8 mouse cellular contexts compared by ENCODE assay signal in genomic region chr9:107669480-107669945, GRCm38 (mm10). TPM values are rescaled to one million over a fixed set of nuclear protein-coding genes. Genes with fewer than 3 reads are reported as not detected.
DNase-seq lines count a peak whose midpoint lies in the region; ATAC-seq lines count a peak whose summit lies in the region.

Gene Slc38a3 (minus strand): TSS chr9:107669530.

- whole genome bisulfite sequencing in neural tube, embryonic 12.5 days, result 88% methylated on average over 9 of the region's 9 CpGs
- WGBS in heart, embryonic 12.5 days, result 86% methylated on average over 9 of the region's 9 CpGs
- WGBS in neural tube, embryonic 14.5 days, result 89% methylated on average over 9 of the region's 9 CpGs

- no peak within 1 kb of the TSS for H3K4me3 ChIP-seq in neural tube, embryonic 12.5 days
- H3K4me3 ChIP-seq in heart, embryonic 12.5 days, result no peak within 1 kb of the TSS
- H3K4me3 ChIP-seq in neural tube, embryonic 14.5 days (ENCODE audit: low read depth, low read length), result no peak within 1 kb of the TSS

- H3K9ac ChIP-seq in neural tube, embryonic 12.5 days, result 0 out of 2 replicates have a peak within 1 kb of the TSS, but pooled peaks have one; percentile 8
- H3K9ac ChIP-seq in heart, embryonic 12.5 days, result 0 out of 2 replicates have a peak within 1 kb of the TSS, but pooled peaks have one; percentile 44
- no peak within 1 kb of the TSS for H3K9ac ChIP-seq in neural tube, embryonic 14.5 days (replicated peaks; ENCODE audit: low read depth, low read length)

- no peak for ATAC-seq in neural tube, embryonic 12.5 days (ENCODE audit: low FRiP score, low read depth)
- ATAC-seq in heart, embryonic 12.5 days (ENCODE audit: insufficient number of reproducible peaks, low FRiP score), result no peak
- ATAC-seq in neural tube, embryonic 14.5 days (ENCODE audit: low read depth), result no peak

- H3K36me3 ChIP-seq in neural tube, embryonic 12.5 days, result no peaks in the 10 kb centered on the region
- H3K36me3 ChIP-seq in heart, embryonic 12.5 days, result no peaks in the 10 kb centered on the region
- H3K36me3 ChIP-seq in neural tube, embryonic 14.5 days (ENCODE audit: control insufficient read depth, insufficient read depth, low read length), result no peaks in the 10 kb centered on the region

- DNase-seq in neural tube, embryonic 10.5 days (ENCODE audit: extremely low spot score, low spot score), result no peak
- no peak for DNase-seq in layer of hippocampus, postnatal 10 days (ENCODE audit: low spot score in 2 of 2)
- no peak for DNase-seq in urinary bladder, postnatal 36 days (ENCODE audit: low spot score in 2 of 2)
- no peak for DNase-seq in adrenal gland, postnatal 25 days
- DNase-seq in embryo, embryonic 10 days (ENCODE audit: low spot score), result no peak

- no peaks in the 10 kb centered on the region for H3K9me3 ChIP-seq in neural tube, embryonic 12.5 days
- H3K9me3 ChIP-seq in heart, embryonic 12.5 days (replicated peaks), result no peaks in the 10 kb centered on the region
- H3K9me3 ChIP-seq in neural tube, embryonic 14.5 days (ENCODE audit: control insufficient read depth, low read length), result no peaks in the 10 kb centered on the region

- H3K27ac ChIP-seq in neural tube, embryonic 12.5 days, result no peak within 1 kb of the TSS
- no peak within 1 kb of the TSS for H3K27ac ChIP-seq in heart, embryonic 12.5 days (ENCODE audit: poor library complexity, severe bottlenecking)
- H3K27ac ChIP-seq in neural tube, embryonic 14.5 days (ENCODE audit: low read depth, low read length), result no peak within 1 kb of the TSS

- H3K4me2 ChIP-seq in neural tube, embryonic 12.5 days (replicated peaks), result no peak within 1 kb of the TSS
- no peak within 1 kb of the TSS for H3K4me2 ChIP-seq in heart, embryonic 12.5 days
- no peak within 1 kb of the TSS for H3K4me2 ChIP-seq in neural tube, embryonic 14.5 days (ENCODE audit: low read depth, low read length)

- H3K4me1 ChIP-seq in neural tube, embryonic 12.5 days, result peaks cover 17% of the 10 kb centered on the region
- peaks cover 47% of the 10 kb centered on the region for H3K4me1 ChIP-seq in heart, embryonic 12.5 days (replicated peaks)
- peaks cover 15% of the 10 kb centered on the region; the same call in 1 of the 2 replicates for H3K4me1 ChIP-seq in neural tube, embryonic 14.5 days (ENCODE audit: control insufficient read depth, insufficient read depth, low read length)

- H3K27me3 ChIP-seq in neural tube, embryonic 12.5 days (replicated peaks), result peaks cover 29% of the 10 kb centered on the region
- H3K27me3 ChIP-seq in heart, embryonic 12.5 days (replicated peaks), result peaks cover 30% of the 10 kb centered on the region
- peaks cover 17% of the 10 kb centered on the region for H3K27me3 ChIP-seq in neural tube, embryonic 14.5 days (ENCODE audit: control insufficient read depth, insufficient read depth, low read length)

RNA-seq across cellular contexts. Expression of gene Slc38a3, which starts in this region (rescaled TPM):
- polyA plus RNA-seq in neural tube, embryonic 12.5 days (2016; fragmentation: Nextera tagmentation; extraction: Ambion mirVana), result 12.8 and 14.1 TPM in 2 replicates
- 2.9 and 3.2 TPM in 2 replicates for polyA plus RNA-seq in heart, embryonic 12.5 days (2016; fragmentation: Nextera tagmentation; extraction: Ambion mirVana)
- total RNA-seq in layer of hippocampus, postnatal 10 days (2021), result 100 to 1,000 TPM in 1 of 2 experiments, 10 to 100 TPM in 1; 96.5 to 109 TPM
- 31.3 and 36.6 TPM in 2 replicates for polyA plus RNA-seq in neural tube, embryonic 14.5 days (2014; fragmentation: Nextera tagmentation; extraction: Ambion mirVana)
- total RNA-seq in adrenal gland, postnatal 25 days (2021), result 0.39 and 8.5 TPM in 2 replicates

Comparison
In these comparisons a context has a peak if more than half of its experiments do, and no peak if none do; other contexts are left out.
1. RNA of gene Slc38a3 (total RNA-seq): 96.5 to 109 TPM in layer of hippocampus, postnatal 10 days; 0.39 to 8.5 TPM in adrenal gland, postnatal 25 days; every median in the first group is over 10 times any median in the second.